Mouse (Mus musculus): ENCODE data around the gene Hnrnpu.

DNA sequence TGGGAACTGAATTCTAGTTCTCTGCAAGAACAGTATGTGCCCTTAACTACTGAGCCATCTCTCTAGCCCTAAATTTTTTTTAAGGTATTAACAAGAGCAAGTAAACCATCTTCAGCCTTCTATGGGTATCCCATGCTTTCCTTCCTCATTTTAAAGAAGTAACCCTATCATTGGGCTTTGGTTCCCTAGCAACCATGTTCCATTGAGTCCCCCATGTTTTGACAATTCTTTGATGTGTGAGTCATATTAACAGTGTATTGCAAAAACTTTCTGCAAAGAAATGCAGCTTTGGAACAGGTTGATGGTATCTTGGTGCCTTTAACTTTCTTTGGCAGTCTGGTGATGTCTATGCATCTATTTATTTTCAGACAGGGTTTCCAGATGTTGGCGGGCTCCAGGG lies 43.5 kb downstream of the Hnrnpu start:
- no peak for TF ChIP-seq EP300 (IDR thresholded peaks at IDR 0.05; ENCODE audit: insufficient read depth, low read depth, low read length)
- no peak for TF ChIP-seq CTCF (IDR thresholded peaks at IDR 0.05)
- no peak for TF ChIP-seq POLR2A (IDR thresholded peaks at IDR 0.05; ENCODE audit: insufficient read depth, low read depth, low read length)
